Mouse (Mus musculus) myocyte (in vitro differentiated cells): ENCODE measurements around the gene Mn1. TPM values are rescaled to one million over a fixed set of nuclear protein-coding genes. Genes with fewer than 3 reads are reported as not detected.

Source experiments
- H3K27me3 ChIP-seq: one replicate; pipeline ENCODE4 v1.6.1; 2011; ENCODE audit not compliant: control insufficient read depth, insufficient read depth, insufficient read length
- H3K36me3 ChIP-seq: one replicate; pipeline ENCODE4 v1.6.1; 2011; ENCODE audit not compliant: control insufficient read depth, insufficient read depth
- H3K4me2 ChIP-seq: one replicate; pipeline ENCODE4 v1.6.1; 2011; ENCODE audit warnings: low read depth, control low read depth
- H3K4me3 ChIP-seq: one replicate; pipeline ENCODE4 v1.5.1; 2011; ENCODE audit warnings: mild to moderate bottlenecking, control low read depth, moderate library complexity
- H3K79me2 ChIP-seq: one replicate; pipeline ENCODE4 v1.6.1; 2011; ENCODE audit not compliant: control insufficient read depth, insufficient read depth
- H3ac ChIP-seq: one replicate; pipeline ENCODE4 v1.6.1; 2011; ENCODE audit not compliant: control insufficient read depth, insufficient read length
- CEBPB ChIP-seq: IDR thresholded peaks from 2 replicates; pipeline ENCODE4 v1.6.1; 2011; ENCODE audit warnings: mild to moderate bottlenecking, moderate library complexity; ENCODE audit not compliant: poor library complexity, insufficient read depth, severe bottlenecking
- E2F4 ChIP-seq: IDR thresholded peaks from one replicate; pipeline ENCODE4 v1.6.1; 2011; ENCODE audit warnings: mild to moderate bottlenecking, control low read depth, moderate library complexity; ENCODE audit not compliant: insufficient read depth
- MAX ChIP-seq: IDR thresholded peaks from one replicate; pipeline ENCODE4 v1.6.1; 2011; ENCODE audit warnings: low read depth, mild to moderate bottlenecking, control low read depth
- MYOD1 ChIP-seq, 3 experiments: IDR thresholded peaks; one replicate each; pipeline ENCODE4 v1.6.1; 2011; ENCODE audit warnings: control low read depth in 2 of 3, low read depth in 2 of 3, mild to moderate bottlenecking in 2 of 3, moderate library complexity in 1 of 3; ENCODE audit not compliant: insufficient read length in 2 of 3, control insufficient read depth in 1 of 3
- MYOG ChIP-seq, 3 experiments: IDR thresholded peaks; one replicate each; pipeline ENCODE4 v1.6.1; 2011; ENCODE audit warnings: control low read depth in 2 of 3, low read depth in 2 of 3, mild to moderate bottlenecking in 2 of 3; ENCODE audit not compliant: insufficient read length in 2 of 3, control insufficient read depth in 1 of 3, insufficient read depth in 1 of 3
- POLR2A ChIP-seq: IDR thresholded peaks from one replicate; pipeline ENCODE4 v1.6.1; 2011; ENCODE audit warnings: low read depth, mild to moderate bottlenecking, control low read depth, moderate library complexity; ENCODE audit not compliant: insufficient read length
- POLR2AphosphoS2 ChIP-seq: IDR thresholded peaks from one replicate; pipeline ENCODE4 v1.6.1; 2011; ENCODE audit warnings: low read depth, control low read depth; ENCODE audit not compliant: insufficient read length
- REST ChIP-seq: IDR thresholded peaks from one replicate; pipeline ENCODE4 v1.6.1; 2011; ENCODE audit warnings: mild to moderate bottlenecking, control low read depth, moderate library complexity; ENCODE audit not compliant: insufficient read depth, insufficient read length
- SRF ChIP-seq: IDR thresholded peaks from one replicate; pipeline ENCODE4 v1.6.1; 2011; ENCODE audit warnings: low read depth; ENCODE audit not compliant: control insufficient read depth, insufficient read length
- TCF12 ChIP-seq: IDR thresholded peaks from one replicate; pipeline ENCODE4 v1.6.1; 2011; ENCODE audit warnings: mild to moderate bottlenecking, control low read depth; ENCODE audit not compliant: poor library complexity, insufficient read depth, severe bottlenecking
- TCF3 ChIP-seq: IDR thresholded peaks from one replicate; pipeline ENCODE4 v1.6.1; 2011; ENCODE audit warnings: low read depth, control low read depth; ENCODE audit not compliant: insufficient read length
- USF1 ChIP-seq: IDR thresholded peaks from one replicate; pipeline ENCODE4 v1.6.1; 2011; ENCODE audit warnings: low read depth, mild to moderate bottlenecking, control low read depth, moderate library complexity
- polyA plus RNA-seq: library from polyadenylated mRNA; unstranded; fragments of >200 nt; fragmentation: generic; extraction: Trizol; gene quantifications from one replicate; pipeline ENCODE4 v1.2.1, GENCODE M21; 2012; ENCODE audit warnings: missing spikeins

Gene Mn1
- polyA plus RNA-seq, 1 experiment, result 0.02 TPM

- no peak overlapping the region for H3K4me3 ChIP-seq
- H3ac ChIP-seq, result no peak overlapping the region
- H3K4me2 ChIP-seq, result no peak overlapping the region
- H3K36me3 ChIP-seq, result no peaks in the 10 kb centered on the region
- no peaks in the 10 kb centered on the region for H3K79me2 ChIP-seq
- TF ChIP-seq REST, result no peak
- no peak for TF ChIP-seq TCF3
- TF ChIP-seq E2F4, result no peak
- no peak for TF ChIP-seq POLR2AphosphoS2
- TF ChIP-seq CEBPB, result no peak
- TF ChIP-seq POLR2A, result no peak
- TF ChIP-seq MYOD1 (IDR thresholded peaks at IDR 0.05; ENCODE audit: control insufficient read depth in 1 of 3, insufficient read length in 2 of 3, low read depth in 2 of 3), result no peak
- no peak for TF ChIP-seq MYOG (IDR thresholded peaks at IDR 0.05; ENCODE audit: control insufficient read depth in 1 of 3, insufficient read depth in 1 of 3, insufficient read length in 2 of 3, low read depth in 2 of 3)
- no peak for TF ChIP-seq USF1
- TF ChIP-seq MAX, result no peak
- no peak for TF ChIP-seq TCF12
- TF ChIP-seq SRF, result no peak
- peaks cover 16% of the 10 kb centered on the region for H3K27me3 ChIP-seq
These were observed 23.6 kb upstream of the Mn1 start for GRCm38 (mm10) chr5:111393346-111394197.

- no peak overlapping the region for H3K4me3 ChIP-seq
- H3K27me3 ChIP-seq, result peaks cover 24% of the 10 kb centered on the region
- no peaks in the 10 kb centered on the region for H3K36me3 ChIP-seq
- no peak overlapping the region for H3ac ChIP-seq
- TF ChIP-seq USF1, result no peak
- TF ChIP-seq CEBPB, result no peak
- no peak for TF ChIP-seq POLR2A
- TF ChIP-seq MYOD1 (IDR thresholded peaks at IDR 0.05; ENCODE audit: control insufficient read depth in 1 of 3, insufficient read length in 2 of 3, low read depth in 2 of 3), result no peak
- no peak for TF ChIP-seq MAX
- no peak for TF ChIP-seq SRF
- TF ChIP-seq POLR2AphosphoS2, result no peak
- no peak for TF ChIP-seq REST
- TF ChIP-seq E2F4, result no peak
- no peak for TF ChIP-seq TCF12
- no peak for TF ChIP-seq MYOG (IDR thresholded peaks at IDR 0.05; ENCODE audit: control insufficient read depth in 1 of 3, insufficient read depth in 1 of 3, insufficient read length in 2 of 3, low read depth in 2 of 3)
- TF ChIP-seq TCF3, result no peak
- H3K79me2 ChIP-seq, result no peaks in the 10 kb centered on the region
- no peak overlapping the region for H3K4me2 ChIP-seq
These were observed 22.7 kb upstream of the Mn1 start for GRCm38 (mm10) chr5:111394198-111395053.

GRCm38 (mm10) chr5:111395771-111396170, 21.4 kb upstream of the Mn1 start:
- Histone ChIP-seq H3K36me3 (no peaks in the 10 kb centered on the region), H3K4me3 (no peak overlapping the region), H3ac (no peak overlapping the region), H3K4me2 (no peak overlapping the region), H3K27me3 (peaks cover 37% of the 10 kb centered on the region), H3K79me2 (no peaks in the 10 kb centered on the region)
- TF ChIP-seq MYOG (IDR thresholded peaks at IDR 0.05; ENCODE audit: control insufficient read depth in 1 of 3, insufficient read depth in 1 of 3, insufficient read length in 2 of 3, low read depth in 2 of 3) (no peak), POLR2AphosphoS2 (no peak), SRF (no peak), MYOD1 (IDR thresholded peaks at IDR 0.05; ENCODE audit: control insufficient read depth in 1 of 3, insufficient read length in 2 of 3, low read depth in 2 of 3) (no peak), USF1 (no peak), TCF12 (no peak), CEBPB (no peak), MAX (no peak), REST (no peak), TCF3 (no peak), POLR2A (no peak), E2F4 (no peak)

GRCm38 (mm10) chr5:111396199-111396598, 21.0 kb upstream of the Mn1 start:
- Histone ChIP-seq H3K4me3 (no peak overlapping the region), H3K4me2 (no peak overlapping the region)

More at GRCm38 (mm10) chr5:111396199-111396598, 21.0 kb upstream of the Mn1 start:
- no peaks in the 10 kb centered on the region for H3K79me2 ChIP-seq
- H3K27me3 ChIP-seq, result peaks cover 39% of the 10 kb centered on the region
- TF ChIP-seq CEBPB (no peak), USF1 (no peak), TCF3 (no peak), MYOD1 (IDR thresholded peaks at IDR 0.05; ENCODE audit: control insufficient read depth in 1 of 3, insufficient read length in 2 of 3, low read depth in 2 of 3) (no peak), REST (no peak), MYOG (IDR thresholded peaks at IDR 0.05; ENCODE audit: control insufficient read depth in 1 of 3, insufficient read depth in 1 of 3, insufficient read length in 2 of 3, low read depth in 2 of 3) (no peak), POLR2AphosphoS2 (no peak), MAX (no peak), SRF (no peak), E2F4 (no peak), POLR2A (no peak), TCF12 (no peak)
- H3ac ChIP-seq, result no peak overlapping the region
- H3K36me3 ChIP-seq, result no peaks in the 10 kb centered on the region
